Mouse (Mus musculus) hindbrain, embryonic 13.5 days (tissue): ENCODE measurements at regions not wholly inside any gene's neighbourhood (a gene's known extent, or its start where the extent isn't known, plus 50 kb on each side); places are given as distances from the start of the nearest gene placed in this dataset.

Source experiments
- ATAC-seq: fragments of 200-750 bp; cut with Nextera tagmentation; 2 replicates; pipeline ENCODE4 v1.8.0; 2017; ENCODE audit warnings: moderate TSS enrichment; ENCODE audit not compliant: low FRiP score
- H3K27ac ChIP-seq: fragments of 300-500 bp; sonication (generic); 2 replicates; pipeline ENCODE4 v1.5.1; 2015; ENCODE audit warnings: inconsistent platforms, mild to moderate bottlenecking, moderate library complexity
- H3K27me3 ChIP-seq: fragments of 300-500 bp; sonication (generic); 2 replicates; pipeline ENCODE4 v1.6.1; 2015; ENCODE audit warnings: mild to moderate bottlenecking, inconsistent platforms
- H3K36me3 ChIP-seq: fragments of 300-500 bp; sonication (generic); 2 replicates; pipeline ENCODE4 v1.6.1; 2015; ENCODE audit warnings: mild to moderate bottlenecking, inconsistent platforms
- H3K4me1 ChIP-seq: fragments of 300-500 bp; sonication (generic); replicated peaks from 2 replicates; pipeline ENCODE4 v1.6.1; 2015; ENCODE audit warnings: inconsistent platforms
- H3K4me2 ChIP-seq: fragments of 300-500 bp; sonication (generic); 2 replicates; pipeline ENCODE4 v1.6.1; 2015; ENCODE audit warnings: inconsistent platforms, mild to moderate bottlenecking, moderate library complexity
- H3K4me3 ChIP-seq: fragments of 300-500 bp; sonication (generic); 2 replicates; pipeline ENCODE4 v1.5.1; 2015; ENCODE audit warnings: mild to moderate bottlenecking, inconsistent platforms
- H3K9ac ChIP-seq: fragments of 300-500 bp; sonication (generic); 2 replicates; pipeline ENCODE4 v1.6.1; 2015; ENCODE audit warnings: mild to moderate bottlenecking, inconsistent platforms
- H3K9me3 ChIP-seq: fragments of 300-500 bp; sonication (generic); 2 replicates; pipeline ENCODE4 v1.6.1; 2016; ENCODE audit warnings: inconsistent platforms
- WGBS: fragments of 180-500 bp; shearing (Covaris S2); methylation state at CpG from one replicate; pipeline ENCODE4 v1.1.7; 2015; 5-methylcytosine and 5-hydroxymethylcytosine counted together

DNA sequence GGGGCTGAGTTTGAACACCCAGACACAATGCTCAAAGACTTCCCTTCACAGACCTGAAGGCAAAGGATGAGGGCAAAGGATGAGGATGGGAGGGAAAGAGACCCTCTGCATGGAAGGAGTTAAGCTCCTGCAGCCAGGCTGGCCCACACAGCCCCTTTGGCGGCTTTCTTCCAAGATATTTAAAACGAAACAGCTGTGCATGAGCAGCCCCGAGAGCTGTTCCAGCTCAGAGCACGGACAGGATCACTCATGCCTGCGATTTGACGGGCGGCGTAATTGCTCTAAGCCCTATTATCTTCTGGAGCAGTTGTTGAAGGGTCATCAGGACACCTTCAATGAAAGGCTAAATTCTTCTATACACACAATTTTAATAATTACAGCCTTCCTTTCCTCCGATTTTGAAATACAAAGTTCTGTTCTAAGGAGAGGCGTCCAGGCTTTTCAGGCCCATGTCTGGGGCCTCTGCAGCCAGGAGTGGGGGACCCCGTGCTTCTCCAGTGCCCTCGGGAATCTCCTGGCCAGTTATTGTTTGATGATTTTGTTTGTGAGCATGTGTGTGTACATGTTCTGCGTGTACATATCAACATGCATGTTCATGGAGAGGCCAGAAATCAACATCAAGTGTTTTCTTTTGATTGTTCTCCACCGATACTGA is 82.1 kb upstream of the Kazn start:
- 47% methylated on average over 14 of the region's 14 CpGs for WGBS
- peak overlapping the region; percentile 50 for H3K27ac ChIP-seq
- ATAC-seq: no peak

DNA sequence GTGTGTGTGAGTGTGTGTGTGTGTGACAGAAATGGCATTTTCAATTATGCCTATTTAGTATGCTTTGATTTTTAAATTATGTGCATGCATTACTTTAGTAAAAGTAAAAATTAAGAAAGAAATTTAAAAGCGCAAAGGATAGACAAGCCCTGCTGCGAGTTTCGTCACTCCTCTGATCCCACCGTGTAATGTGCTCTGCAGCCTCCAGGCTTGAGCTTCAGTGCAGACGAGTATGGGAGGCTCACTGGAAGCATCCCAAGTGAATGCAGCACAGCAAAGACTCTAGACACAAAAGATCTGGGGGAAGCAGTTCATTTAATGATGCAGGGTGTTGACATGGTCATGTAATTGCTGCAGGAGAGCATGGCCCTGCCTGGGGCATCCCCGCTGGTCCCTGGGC is 71.1 kb upstream of the Kazn start:
- WGBS: 84% methylated on average over 6 of the region's 6 CpGs

More for the DNA sequence above, 82.1 kb upstream of the Kazn start:
- Histone ChIP-seq H3K9me3 (no peaks in the 10 kb centered on the region), H3K4me1 (peaks cover 19% of the 10 kb centered on the region), H3K4me2 (no peak overlapping the region), H3K27me3 (no peaks in the 10 kb centered on the region), H3K9ac (no peak overlapping the region), H3K36me3 (no peaks in the 10 kb centered on the region), H3K4me3 (no peak overlapping the region)

DNA sequence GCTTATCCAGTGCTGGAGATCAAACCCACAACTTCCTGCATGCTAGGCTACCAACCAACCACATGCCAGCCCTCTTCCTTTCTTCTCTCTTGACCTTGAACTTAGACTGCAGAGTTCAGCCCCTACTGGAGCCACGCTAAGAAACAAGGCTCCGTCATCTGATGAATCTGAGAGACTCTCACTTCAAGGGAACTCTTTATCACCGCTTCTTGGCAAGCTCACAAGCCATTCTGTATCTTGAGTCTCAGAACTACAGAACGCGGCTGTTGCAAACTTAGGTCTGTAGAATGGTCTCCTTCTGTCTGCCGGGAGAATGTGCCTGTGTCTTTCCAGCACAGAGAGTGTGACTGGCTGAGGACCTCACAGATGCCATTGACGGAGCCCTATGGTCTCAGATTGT is 69.1 kb upstream of the Kazn start:
- no peak overlapping the region for H3K4me3 ChIP-seq
- H3K4me1 ChIP-seq: peaks cover 15% of the 10 kb centered on the region
- H3K36me3 ChIP-seq: 0 out of 2 replicates have a peak, but pooled peaks cover 2% of the 10 kb centered on the region
- no peak overlapping the region for H3K27ac ChIP-seq
- no peak overlapping the region for H3K4me2 ChIP-seq
- H3K27me3 ChIP-seq: no peaks in the 10 kb centered on the region
- peaks cover 4% of the 10 kb centered on the region; the same call in 1 of the 2 replicates for H3K9me3 ChIP-seq
- WGBS: 85% methylated on average over 7 of the region's 7 CpGs
- no peak for ATAC-seq
- no peak overlapping the region for H3K9ac ChIP-seq

More for the DNA sequence above, 71.1 kb upstream of the Kazn start:
- Histone ChIP-seq H3K4me2 (no peak overlapping the region), H3K4me3 (no peak overlapping the region), H3K27me3 (no peaks in the 10 kb centered on the region), H3K4me1 (peaks cover 9% of the 10 kb centered on the region), H3K9me3 (peaks cover 4% of the 10 kb centered on the region; the same call in 1 of the 2 replicates), H3K9ac (no peak overlapping the region), H3K27ac (0 out of 2 replicates have a peak overlapping the region, but pooled peaks have one; percentile 18), H3K36me3 (0 out of 2 replicates have a peak, but pooled peaks cover 2% of the 10 kb centered on the region)
- ATAC-seq: no peak

DNA sequence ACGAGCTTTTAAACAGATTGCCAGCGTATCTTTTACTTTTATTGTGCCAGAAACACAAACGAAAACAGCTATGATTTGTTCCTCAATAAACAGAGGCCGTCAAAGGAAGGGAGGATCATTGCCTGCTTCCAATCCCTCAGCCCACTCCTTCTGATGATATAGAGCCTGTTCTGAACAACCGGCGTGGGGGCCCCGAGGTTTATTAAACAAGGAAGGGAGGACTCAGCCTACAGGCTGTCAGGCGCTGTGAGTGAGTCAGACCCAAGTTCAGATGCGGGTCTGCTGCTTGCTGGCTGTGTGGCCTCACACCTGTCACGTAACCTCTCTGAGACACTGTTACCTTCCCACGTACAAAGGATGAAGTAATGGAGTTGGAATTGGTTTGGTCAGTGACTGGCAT is 68.1 kb upstream of the Kazn start:
- Histone ChIP-seq H3K9ac (no peak overlapping the region), H3K4me2 (no peak overlapping the region), H3K4me3 (no peak overlapping the region), H3K4me1 (peaks cover 22% of the 10 kb centered on the region), H3K27ac (peak overlapping the region; percentile 71; the same call in 1 of the 2 replicates), H3K9me3 (peaks cover 4% of the 10 kb centered on the region; the same call in 1 of the 2 replicates), H3K27me3 (no peaks in the 10 kb centered on the region), H3K36me3 (0 out of 2 replicates have a peak, but pooled peaks cover 2% of the 10 kb centered on the region)
- no peak for ATAC-seq
- 85% methylated on average over 11 of the region's 11 CpGs for WGBS

DNA sequence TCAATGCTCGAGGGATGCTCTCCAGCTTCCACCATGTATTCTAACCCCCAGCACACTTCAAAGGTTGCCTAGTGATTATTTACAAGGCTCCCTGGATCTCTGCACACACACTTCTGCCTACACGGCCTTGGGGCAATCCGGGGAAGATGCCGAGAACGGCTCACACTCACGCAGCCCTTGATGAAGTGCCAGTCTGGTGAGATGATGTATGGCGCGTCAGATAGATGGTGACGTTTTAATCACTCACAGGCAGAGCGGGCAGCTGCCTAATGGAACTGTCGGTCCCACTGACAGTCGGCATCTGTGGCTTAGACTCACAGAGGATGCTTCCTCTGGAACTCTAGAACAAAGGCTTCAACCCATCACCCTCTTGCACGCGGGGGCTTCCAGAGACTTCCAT is 66.9 kb upstream of the Kazn start:
- peaks cover 34% of the 10 kb centered on the region for H3K4me1 ChIP-seq
- no peak overlapping the region for H3K4me2 ChIP-seq
- 58% methylated on average over 14 of the region's 14 CpGs for WGBS
- H3K9me3 ChIP-seq: peaks cover under 1% of the 10 kb centered on the region; the same call in 1 of the 2 replicates
- no peaks in the 10 kb centered on the region for H3K36me3 ChIP-seq
- ATAC-seq: peak; percentile 32; the same call in 1 of the 2 replicates
- H3K9ac ChIP-seq: no peak overlapping the region
- no peaks in the 10 kb centered on the region for H3K27me3 ChIP-seq
- H3K27ac ChIP-seq: peak overlapping the region; percentile 71
- no peak overlapping the region for H3K4me3 ChIP-seq

DNA sequence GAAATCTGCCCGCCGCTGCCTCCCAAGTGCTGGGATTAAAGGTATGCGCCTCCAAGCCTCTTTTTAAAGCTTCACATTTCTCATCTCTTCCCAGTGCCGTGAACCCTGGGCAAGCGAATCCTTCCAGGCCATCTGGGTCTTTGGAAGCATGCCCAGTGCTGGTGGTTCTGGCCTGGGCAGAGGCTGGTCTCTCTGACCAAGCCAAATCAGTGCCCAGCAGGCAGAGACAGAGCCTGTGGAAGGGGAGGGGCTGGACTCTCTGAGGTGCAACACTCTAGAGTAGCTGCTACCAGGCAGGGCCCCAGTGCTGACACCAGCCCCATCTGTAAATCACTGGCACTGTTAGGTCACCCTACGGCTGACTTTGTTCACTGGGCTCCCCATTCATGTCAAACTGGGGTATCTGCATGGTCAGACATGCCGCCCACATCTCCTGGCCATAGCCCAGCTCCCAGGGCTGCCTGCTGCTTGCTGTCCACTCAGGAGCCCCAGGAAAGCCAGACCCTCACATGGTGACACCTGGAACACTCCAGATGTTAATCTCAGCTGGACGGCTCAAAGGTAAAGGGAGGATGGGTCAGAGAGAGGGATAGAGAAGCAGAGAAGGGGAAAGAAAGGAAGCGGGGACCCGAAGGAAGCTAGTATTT is 64.3 kb upstream of the Kazn start:
- H3K36me3 ChIP-seq: no peaks in the 10 kb centered on the region
- no peak overlapping the region for H3K4me2 ChIP-seq
- H3K9ac ChIP-seq: no peak overlapping the region
- H3K27me3 ChIP-seq: no peaks in the 10 kb centered on the region
- no peaks in the 10 kb centered on the region for H3K9me3 ChIP-seq
- peaks cover 60% of the 10 kb centered on the region for H3K4me1 ChIP-seq
- ATAC-seq: no peak
- no peak overlapping the region for H3K27ac ChIP-seq
- H3K4me3 ChIP-seq: no peak overlapping the region
- WGBS: 76% methylated on average over 10 of the region's 10 CpGs

DNA sequence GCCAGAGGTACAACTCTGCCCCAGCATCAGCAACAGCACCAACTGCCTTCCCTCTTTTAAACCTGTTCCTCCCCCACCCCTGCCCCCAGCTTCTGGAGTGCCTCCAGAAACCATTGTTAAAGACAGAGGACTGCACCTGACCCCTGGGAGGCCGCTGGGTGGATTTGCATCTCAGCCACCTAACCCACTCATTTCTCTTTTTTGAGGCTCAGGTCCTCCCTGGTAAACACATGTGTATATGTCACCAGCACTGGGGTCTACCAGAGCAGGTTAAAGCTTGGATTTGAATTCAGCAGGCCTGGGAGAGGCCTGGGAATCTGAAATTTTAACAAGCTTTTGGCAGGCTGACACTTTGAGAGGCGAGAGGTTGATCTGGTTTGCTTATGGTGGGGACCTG is 63.5 kb upstream of the Kazn start:
- no peaks in the 10 kb centered on the region for H3K27me3 ChIP-seq
- H3K9me3 ChIP-seq: no peaks in the 10 kb centered on the region
- H3K9ac ChIP-seq: peak overlapping the region; percentile 49; the same call in 1 of the 2 replicates
- no peak overlapping the region for H3K4me2 ChIP-seq
- H3K4me1 ChIP-seq: peaks cover 60% of the 10 kb centered on the region
- ATAC-seq: no peak
- WGBS: 52% methylated on average over 2 of the region's 2 CpGs
- no peaks in the 10 kb centered on the region for H3K36me3 ChIP-seq
- H3K27ac ChIP-seq: peak overlapping the region; percentile 69; the same call in 1 of the 2 replicates
- no peak overlapping the region for H3K4me3 ChIP-seq

DNA sequence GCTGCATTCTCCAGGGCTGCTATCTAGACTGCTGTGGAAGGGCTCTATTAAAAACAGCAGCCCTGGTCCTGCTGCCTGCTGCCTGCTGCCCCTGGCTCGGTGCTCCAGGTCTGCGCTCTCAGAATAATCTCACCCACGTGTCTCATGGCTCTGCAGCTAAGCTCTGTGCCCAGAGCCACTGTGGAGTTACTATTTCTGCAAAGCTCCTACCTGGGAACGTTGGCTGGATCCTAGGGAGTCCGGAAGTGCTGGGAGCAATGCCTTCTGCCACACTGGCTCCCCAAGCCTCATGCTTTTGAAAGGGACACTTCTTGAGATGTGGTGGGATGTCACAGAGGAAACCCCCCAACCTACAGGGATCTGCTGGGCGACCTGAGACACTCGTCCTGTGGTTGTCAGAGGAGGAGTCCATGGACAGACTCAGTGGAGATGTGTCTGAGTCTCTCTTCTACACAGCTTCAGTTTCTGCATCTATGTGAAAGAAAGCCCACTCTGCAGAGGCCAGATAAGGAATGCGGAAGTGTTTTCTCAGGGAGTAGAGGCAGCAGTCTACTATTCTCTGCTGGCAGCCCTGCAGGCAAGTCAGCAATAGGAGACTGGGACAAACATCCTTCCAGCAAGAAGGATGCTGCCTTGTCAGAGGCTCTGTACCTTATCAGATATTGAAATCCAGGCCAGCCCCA is 63.0 kb upstream of the Kazn start:
- ATAC-seq: no peak
- peak overlapping the region; percentile 49 for H3K9ac ChIP-seq
- no peak overlapping the region for H3K4me2 ChIP-seq
- no peaks in the 10 kb centered on the region for H3K27me3 ChIP-seq
- peak overlapping the region; percentile 69 for H3K27ac ChIP-seq
- 33% methylated on average over 8 of the region's 8 CpGs for WGBS
- H3K4me1 ChIP-seq: peaks cover 61% of the 10 kb centered on the region
- no peaks in the 10 kb centered on the region for H3K9me3 ChIP-seq
- no peaks in the 10 kb centered on the region for H3K36me3 ChIP-seq
- no peak overlapping the region for H3K4me3 ChIP-seq

DNA sequence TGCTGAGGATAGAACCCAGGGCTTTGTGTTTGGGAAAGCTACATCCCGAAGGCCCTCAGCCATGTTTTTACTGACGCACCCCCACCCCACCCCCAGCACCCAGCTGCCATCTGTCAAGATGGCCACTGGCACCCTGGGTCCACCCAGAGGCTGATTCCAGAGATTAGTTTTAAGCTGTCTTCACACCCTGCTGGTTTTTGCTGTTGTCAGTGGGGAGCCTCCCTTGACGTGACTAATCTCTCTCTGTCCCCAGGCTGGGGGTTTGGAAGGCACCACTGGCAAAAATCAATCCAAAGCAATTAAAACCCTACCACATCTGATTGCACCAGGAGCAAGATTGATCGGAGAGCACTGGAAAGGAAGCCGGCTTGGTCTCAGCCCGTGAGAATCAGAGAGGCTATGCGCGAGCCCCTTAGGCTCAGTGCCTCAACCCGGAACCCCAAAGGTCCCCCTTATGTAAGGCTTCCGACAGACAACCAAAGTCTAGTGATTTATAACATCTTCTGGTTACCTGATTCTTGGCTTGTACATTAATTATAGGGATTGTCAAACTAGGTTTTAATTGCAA is 59.7 kb upstream of the Kazn start:
- H3K27ac ChIP-seq: peak overlapping the region; percentile 49; the same call in 1 of the 2 replicates
- no peak overlapping the region for H3K4me3 ChIP-seq
- no peak overlapping the region for H3K4me2 ChIP-seq
- H3K9ac ChIP-seq: no peak overlapping the region
- no peak for ATAC-seq
- no peaks in the 10 kb centered on the region for H3K36me3 ChIP-seq
- H3K4me1 ChIP-seq: peaks cover 73% of the 10 kb centered on the region
- H3K27me3 ChIP-seq: no peaks in the 10 kb centered on the region
- WGBS: 52% methylated on average over 10 of the region's 10 CpGs
- no peaks in the 10 kb centered on the region for H3K9me3 ChIP-seq

DNA sequence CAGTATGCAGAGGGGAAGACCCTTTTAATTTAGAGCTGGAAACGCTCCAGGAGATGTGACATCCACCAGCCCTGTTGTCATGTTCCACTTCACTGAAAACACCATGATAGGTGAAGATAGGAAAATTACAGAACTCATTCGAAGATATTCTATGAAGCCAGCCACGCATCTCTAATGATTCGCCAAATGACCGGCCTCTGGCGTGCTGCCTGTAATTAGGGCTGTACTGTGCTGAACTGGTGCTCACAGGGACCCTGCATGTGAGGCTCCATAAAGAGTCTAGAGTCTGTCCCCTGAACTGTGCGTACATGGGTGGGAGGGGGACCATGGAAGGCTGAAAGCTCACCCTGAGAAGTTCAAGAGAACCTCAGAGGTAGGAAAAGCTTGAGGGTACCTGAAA is 53.6 kb upstream of the Kazn start:
- Histone ChIP-seq H3K27ac (peak overlapping the region; percentile 73), H3K9ac (no peak overlapping the region), H3K4me3 (no peak overlapping the region), H3K27me3 (no peaks in the 10 kb centered on the region), H3K36me3 (no peaks in the 10 kb centered on the region), H3K4me2 (no peak overlapping the region), H3K9me3 (no peaks in the 10 kb centered on the region), H3K4me1 (peaks cover 46% of the 10 kb centered on the region)
- WGBS: 56% methylated on average over 7 of the region's 7 CpGs
- ATAC-seq: peak; percentile 61

DNA sequence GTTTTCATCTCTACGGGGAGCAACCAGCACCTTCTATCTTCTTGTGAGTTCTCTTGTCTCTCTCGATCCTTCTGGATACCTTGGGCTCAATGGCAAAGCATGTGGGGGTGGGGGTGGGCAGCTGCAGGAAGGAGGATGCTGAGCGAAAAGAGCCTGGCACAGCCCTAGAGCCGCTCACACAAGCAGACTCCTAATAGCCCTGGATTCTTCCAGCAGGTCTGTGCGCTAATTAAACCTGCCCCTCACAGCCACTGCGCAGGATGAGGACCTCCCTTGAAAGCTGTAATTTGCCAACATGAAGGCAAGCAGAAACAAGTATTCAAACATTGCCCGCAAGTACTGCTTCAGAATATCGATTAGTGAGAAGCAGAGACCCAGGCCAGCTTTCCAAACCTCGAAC is 53.1 kb upstream of the Kazn start:
- Histone ChIP-seq H3K9me3 (no peaks in the 10 kb centered on the region), H3K27me3 (no peaks in the 10 kb centered on the region), H3K4me1 (peaks cover 46% of the 10 kb centered on the region), H3K4me2 (no peak overlapping the region), H3K4me3 (no peak overlapping the region), H3K36me3 (no peaks in the 10 kb centered on the region), H3K27ac (peak overlapping the region; percentile 73), H3K9ac (no peak overlapping the region)
- ATAC-seq: peak; percentile 68
- WGBS: 61% methylated on average over 9 of the region's 9 CpGs

DNA sequence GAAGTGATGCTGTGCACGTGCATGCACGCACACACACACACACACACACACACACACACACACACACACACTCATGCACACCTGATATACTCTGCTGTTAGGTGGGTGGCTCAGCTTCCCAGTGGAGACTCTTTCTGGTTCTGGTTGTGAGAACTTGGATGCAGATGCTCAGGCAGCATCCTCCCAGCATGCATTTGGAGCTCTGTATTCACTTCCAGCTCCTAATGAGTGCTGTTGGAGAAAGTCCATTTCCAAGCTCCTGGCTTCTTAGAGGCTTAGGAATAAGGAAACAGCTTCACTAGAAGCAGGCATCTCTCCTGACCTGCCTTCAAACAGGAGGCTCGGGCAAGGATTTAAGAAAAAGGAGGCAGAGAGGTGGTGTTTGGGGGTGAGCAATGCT is 52.2 kb upstream of the Kazn start:
- peak overlapping the region; percentile 73; the same call in 1 of the 2 replicates for H3K27ac ChIP-seq
- no peaks in the 10 kb centered on the region for H3K36me3 ChIP-seq
- no peak for ATAC-seq
- WGBS: 91% methylated on average over 3 of the region's 3 CpGs
- no peak overlapping the region for H3K4me3 ChIP-seq
- H3K4me1 ChIP-seq: peaks cover 38% of the 10 kb centered on the region
- H3K4me2 ChIP-seq: no peak overlapping the region
- no peaks in the 10 kb centered on the region for H3K27me3 ChIP-seq
- no peaks in the 10 kb centered on the region for H3K9me3 ChIP-seq
- H3K9ac ChIP-seq: no peak overlapping the region
